Mouse (Mus musculus): ENCODE results near the gene Snx8. TPM values are rescaled to one million over a fixed set of nuclear protein-coding genes. Genes with fewer than 3 reads are reported as not detected.

Gene Snx8
- total and polyA plus RNA-seq, 2 experiments: 11.2 to 12.5 TPM

GRCm38 (mm10) chr5:140381156-140381555, 7.9 kb downstream of the Snx8 start:
- Histone ChIP-seq H3K4me3 (ENCODE audit: insufficient read depth, low read depth, low read length) (no peak overlapping the region), H3K9ac (ENCODE audit: low read depth, low read length) (no peak overlapping the region), H3K4me1 (ENCODE audit: control insufficient read depth, insufficient read depth, low read length) (peaks cover 27% of the 10 kb centered on the region), H3K79me2 (ENCODE audit: control insufficient read depth, insufficient read depth, low read length) (peaks cover 51% of the 10 kb centered on the region; the same call in 1 of the 2 replicates), H3K27me3 (ENCODE audit: control insufficient read depth, insufficient read depth, low read length) (no peaks in the 10 kb centered on the region), H3K36me3 (ENCODE audit: control insufficient read depth, insufficient read depth, low read length) (no peaks in the 10 kb centered on the region), H3K27ac (replicated peaks; ENCODE audit: insufficient read depth, low read depth, low read length) (peak overlapping the region; percentile 57)
- TF ChIP-seq CTCF (IDR thresholded peaks at IDR 0.05; ENCODE audit: low read depth, low read length) (no peak), POLR2A (IDR thresholded peaks at IDR 0.05; ENCODE audit: extremely low read depth, insufficient read depth, low read length) (no peak)
- DNase-seq (ENCODE audit: extremely low read depth, low read depth, low spot score): peak; percentile 17
- 78% methylated on average over 7 of the region's 7 CpGs for WGBS

DNA sequence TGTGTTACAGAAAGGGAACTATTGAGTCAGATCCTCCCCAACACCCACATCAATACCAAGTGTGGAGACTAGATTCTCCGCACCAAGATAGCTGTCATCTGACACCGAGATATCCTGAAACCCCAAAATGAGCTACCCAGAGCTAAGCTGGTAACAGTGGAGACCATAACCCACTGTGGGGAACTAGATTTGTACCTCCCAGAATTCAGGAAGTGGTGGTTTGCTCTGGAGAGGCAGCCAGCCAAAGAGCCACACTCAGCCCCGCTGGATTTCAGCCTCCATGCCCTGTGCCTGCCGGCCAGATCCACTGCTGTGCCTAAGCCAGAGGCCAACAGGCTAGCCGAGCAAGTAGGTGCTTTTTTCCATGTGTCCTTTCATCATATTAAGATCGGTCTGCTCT, 9.8 kb downstream of the Snx8 start:
- Histone ChIP-seq H3K27ac (replicated peaks; ENCODE audit: insufficient read depth, low read depth, low read length) (peak overlapping the region; percentile 28; the same call in 1 of the 2 replicates), H3K9ac (ENCODE audit: low read depth, low read length) (no peak overlapping the region), H3K4me1 (ENCODE audit: control insufficient read depth, insufficient read depth, low read length) (peaks cover 32% of the 10 kb centered on the region), H3K36me3 (ENCODE audit: control insufficient read depth, insufficient read depth, low read length) (no peaks in the 10 kb centered on the region), H3K4me3 (ENCODE audit: insufficient read depth, low read depth, low read length) (no peak overlapping the region), H3K27me3 (ENCODE audit: control insufficient read depth, insufficient read depth, low read length) (no peaks in the 10 kb centered on the region), H3K79me2 (ENCODE audit: control insufficient read depth, insufficient read depth, low read length) (peaks cover 52% of the 10 kb centered on the region; the same call in 1 of the 2 replicates)
- TF ChIP-seq POLR2A (IDR thresholded peaks at IDR 0.05; ENCODE audit: extremely low read depth, insufficient read depth, low read length): no peak
- TF ChIP-seq CTCF (IDR thresholded peaks at IDR 0.05; ENCODE audit: low read depth, low read length): no peak
- peak; percentile 22 for DNase-seq (ENCODE audit: extremely low read depth, low read depth, low spot score)
- 48% methylated on average over 6 of the region's 6 CpGs for WGBS

DNA sequence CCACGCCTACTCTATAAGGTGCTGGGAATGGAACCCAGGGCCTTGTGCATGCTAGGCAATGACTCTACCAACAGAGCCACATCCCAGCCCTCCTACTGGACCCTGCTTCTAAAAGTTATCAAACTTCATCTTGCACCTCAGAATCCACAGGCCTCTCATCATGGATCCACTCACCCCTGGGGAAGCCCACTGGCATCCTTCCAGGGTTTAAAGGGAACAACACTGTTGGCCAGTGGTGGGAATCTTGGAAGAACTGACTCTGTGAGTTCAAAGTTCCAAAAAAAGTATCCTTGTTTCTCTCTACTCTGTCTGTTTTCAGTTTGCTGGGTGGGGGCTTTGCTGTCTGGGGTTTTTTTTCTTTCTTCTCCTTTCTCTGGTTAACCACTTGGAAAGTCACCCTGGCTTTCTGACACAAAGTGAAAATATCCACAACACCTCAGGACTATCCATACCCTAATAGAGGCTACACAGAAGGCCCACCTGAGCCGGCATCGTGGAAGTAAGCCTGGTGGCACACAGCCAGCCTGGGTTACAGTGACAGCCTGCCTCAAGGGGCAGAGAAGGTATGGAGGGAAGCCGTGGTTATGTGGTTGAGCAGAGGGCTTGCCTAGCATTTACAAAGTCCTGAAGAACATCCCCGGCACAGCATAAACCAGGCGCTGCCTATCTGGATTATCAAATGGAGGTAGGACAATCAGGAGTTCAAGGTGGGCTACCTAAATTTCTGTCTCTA, 10.8 kb downstream of the Snx8 start:
- no peak for DNase-seq (ENCODE audit: extremely low read depth, low read depth, low spot score)
- Histone ChIP-seq H3K36me3 (ENCODE audit: control insufficient read depth, insufficient read depth, low read length) (no peaks in the 10 kb centered on the region), H3K9ac (ENCODE audit: low read depth, low read length) (no peak overlapping the region), H3K27ac (replicated peaks; ENCODE audit: insufficient read depth, low read depth, low read length) (no peak overlapping the region), H3K79me2 (ENCODE audit: control insufficient read depth, insufficient read depth, low read length) (peaks cover 51% of the 10 kb centered on the region; the same call in 1 of the 2 replicates), H3K4me3 (ENCODE audit: insufficient read depth, low read depth, low read length) (no peak overlapping the region), H3K4me1 (ENCODE audit: control insufficient read depth, insufficient read depth, low read length) (peaks cover 27% of the 10 kb centered on the region), H3K27me3 (ENCODE audit: control insufficient read depth, insufficient read depth, low read length) (no peaks in the 10 kb centered on the region)
- 73% methylated on average over 6 of the region's 6 CpGs for WGBS
- TF ChIP-seq CTCF (IDR thresholded peaks at IDR 0.05; ENCODE audit: low read depth, low read length): no peak
- no peak for TF ChIP-seq POLR2A (IDR thresholded peaks at IDR 0.05; ENCODE audit: extremely low read depth, insufficient read depth, low read length)

- peak; percentile 26 for DNase-seq (ENCODE audit: extremely low read depth, low read depth, low spot score)
- Histone ChIP-seq H3K79me2 (ENCODE audit: control insufficient read depth, insufficient read depth, low read length) (peaks cover 39% of the 10 kb centered on the region; the same call in 1 of the 2 replicates), H3K27me3 (ENCODE audit: control insufficient read depth, insufficient read depth, low read length) (no peaks in the 10 kb centered on the region), H3K4me3 (ENCODE audit: insufficient read depth, low read depth, low read length) (no peak overlapping the region), H3K9ac (ENCODE audit: low read depth, low read length) (no peak overlapping the region), H3K4me1 (ENCODE audit: control insufficient read depth, insufficient read depth, low read length) (peaks cover 29% of the 10 kb centered on the region), H3K27ac (replicated peaks; ENCODE audit: insufficient read depth, low read depth, low read length) (no peak overlapping the region), H3K36me3 (ENCODE audit: control insufficient read depth, insufficient read depth, low read length) (no peaks in the 10 kb centered on the region)
- 46% methylated on average over 4 of the region's 4 CpGs for WGBS
- TF ChIP-seq POLR2A (IDR thresholded peaks at IDR 0.05; ENCODE audit: extremely low read depth, insufficient read depth, low read length) (no peak), CTCF (IDR thresholded peaks at IDR 0.05; ENCODE audit: low read depth, low read length) (no peak)
Measured at GRCm38 (mm10) chr5:140375249-140375829, 13.7 kb downstream of the Snx8 start.

DNA sequence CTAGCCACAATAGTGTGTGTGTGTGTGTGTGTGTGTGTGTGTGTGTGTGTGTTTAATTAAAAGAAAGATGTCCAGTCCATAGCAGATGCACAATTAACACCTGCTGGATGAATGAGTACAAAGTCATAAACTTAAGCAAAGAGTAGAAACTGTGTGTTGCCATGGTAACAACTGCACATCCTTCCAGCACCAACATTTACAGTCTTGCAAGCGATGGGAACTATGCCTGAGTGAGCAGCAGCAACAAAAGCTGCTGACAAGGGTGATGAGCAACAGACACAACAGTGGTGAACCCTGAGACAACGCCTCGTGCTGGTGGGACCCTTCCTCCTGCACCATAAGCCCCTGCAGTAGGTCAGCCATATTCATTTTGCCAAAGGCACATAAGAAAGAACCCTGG, 14.8 kb downstream of the Snx8 start:
- DNase-seq (ENCODE audit: extremely low read depth, low read depth, low spot score): no peak
- H3K9ac ChIP-seq (ENCODE audit: low read depth, low read length): no peak overlapping the region
- peaks cover 36% of the 10 kb centered on the region; the same call in 1 of the 2 replicates for H3K79me2 ChIP-seq (ENCODE audit: control insufficient read depth, insufficient read depth, low read length)
- peaks cover 34% of the 10 kb centered on the region for H3K4me1 ChIP-seq (ENCODE audit: control insufficient read depth, insufficient read depth, low read length)
- TF ChIP-seq CTCF (IDR thresholded peaks at IDR 0.05; ENCODE audit: low read depth, low read length) (no peak), POLR2A (IDR thresholded peaks at IDR 0.05; ENCODE audit: extremely low read depth, insufficient read depth, low read length) (no peak)
- 71% methylated on average over 3 of the region's 3 CpGs for WGBS
- no peaks in the 10 kb centered on the region for H3K36me3 ChIP-seq (ENCODE audit: control insufficient read depth, insufficient read depth, low read length)
- no peaks in the 10 kb centered on the region for H3K27me3 ChIP-seq (ENCODE audit: control insufficient read depth, insufficient read depth, low read length)
- no peak overlapping the region for H3K27ac ChIP-seq (replicated peaks; ENCODE audit: insufficient read depth, low read depth, low read length)
- no peak overlapping the region for H3K4me3 ChIP-seq (ENCODE audit: insufficient read depth, low read depth, low read length)

DNA sequence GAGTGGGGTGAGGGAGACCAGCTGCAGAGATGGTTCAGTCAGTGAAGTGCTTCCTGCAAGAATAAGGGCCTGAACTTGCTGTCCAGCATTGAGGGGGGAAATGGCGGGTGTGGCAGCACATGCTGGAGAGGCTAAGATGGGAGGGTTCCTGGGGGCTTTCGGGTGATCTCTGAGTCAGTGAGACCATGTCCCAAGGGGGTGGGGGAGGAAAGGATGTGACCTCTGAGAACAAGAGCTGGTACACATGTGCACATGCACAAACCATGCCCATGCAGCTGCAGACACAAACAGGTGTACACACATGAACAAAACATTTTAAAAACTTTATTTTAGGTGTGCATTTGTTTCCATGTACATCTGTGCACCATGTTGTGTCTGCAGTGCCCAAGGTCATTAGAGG, 15.4 kb downstream of the Snx8 start:
- H3K9ac ChIP-seq (ENCODE audit: low read depth, low read length): no peak overlapping the region
- H3K27ac ChIP-seq (replicated peaks; ENCODE audit: insufficient read depth, low read depth, low read length): 0 out of 2 replicates have a peak overlapping the region, but pooled peaks have one; percentile 1
- WGBS: 76% methylated on average over 2 of the region's 2 CpGs
- H3K4me3 ChIP-seq (ENCODE audit: insufficient read depth, low read depth, low read length): no peak overlapping the region
- H3K4me1 ChIP-seq (ENCODE audit: control insufficient read depth, insufficient read depth, low read length): peaks cover 36% of the 10 kb centered on the region
- H3K36me3 ChIP-seq (ENCODE audit: control insufficient read depth, insufficient read depth, low read length): no peaks in the 10 kb centered on the region
- peaks cover 38% of the 10 kb centered on the region; the same call in 1 of the 2 replicates for H3K79me2 ChIP-seq (ENCODE audit: control insufficient read depth, insufficient read depth, low read length)
- TF ChIP-seq CTCF (IDR thresholded peaks at IDR 0.05; ENCODE audit: low read depth, low read length): no peak
- TF ChIP-seq POLR2A (IDR thresholded peaks at IDR 0.05; ENCODE audit: extremely low read depth, insufficient read depth, low read length): no peak
- no peak for DNase-seq (ENCODE audit: extremely low read depth, low read depth, low spot score)
- no peaks in the 10 kb centered on the region for H3K27me3 ChIP-seq (ENCODE audit: control insufficient read depth, insufficient read depth, low read length)
